Mouse (Mus musculus) 3T3-L1 (cell line): ENCODE measurements at regions not wholly inside any gene's neighbourhood (a gene's known extent, or its start where the extent isn't known, plus 50 kb on each side); places are given as distances from the start of the nearest gene placed in this dataset.

Experiments
- DNase-seq: peaks from one replicate; pipeline ENCODE4 v3.0.0-alpha.2; 2015; ENCODE audit warnings: low read depth, low spot score

GRCm38 (mm10) chr10:36229422-36229821, 277.2 kb upstream of the Hs3st5 start:
- no peak for DNase-seq

DNA sequence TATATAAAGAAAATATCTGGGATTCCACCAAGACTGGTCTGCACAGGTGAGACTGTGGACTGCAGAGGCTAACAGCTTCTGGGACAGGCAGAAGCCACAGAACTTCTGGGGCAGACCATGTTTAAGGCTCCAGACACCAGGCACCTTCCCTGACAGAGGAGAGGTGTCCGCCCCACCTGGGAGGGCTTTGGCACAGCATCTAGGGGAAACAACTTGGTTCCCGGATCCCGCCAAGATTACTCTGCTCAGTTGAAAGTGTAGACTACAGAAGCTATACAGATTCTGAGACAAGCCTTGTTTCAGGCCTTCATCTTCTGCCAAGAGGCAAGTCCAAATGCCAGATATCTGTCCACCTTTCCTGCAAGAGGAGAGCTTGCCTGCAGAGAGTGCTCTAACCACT, 267.1 kb upstream of the Hs3st5 start:
- no peak for DNase-seq

DNA sequence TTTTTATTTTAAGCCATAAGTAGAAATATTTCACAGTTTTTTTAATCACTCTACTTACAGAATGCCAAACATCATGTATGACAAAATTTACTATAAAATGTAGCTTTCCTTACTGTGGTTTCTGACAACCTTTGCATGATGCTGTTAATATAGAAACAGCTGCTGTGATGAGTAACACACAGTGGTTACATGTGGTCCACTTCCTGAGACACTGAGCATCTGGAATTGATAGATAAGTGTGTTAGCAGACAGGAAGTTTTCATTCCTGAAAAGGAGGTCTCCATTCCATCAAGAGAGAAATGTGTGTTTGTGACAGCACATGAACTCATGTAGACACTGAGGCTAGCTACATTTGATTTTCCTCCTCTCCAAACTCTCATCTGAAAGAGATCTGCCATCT, 258.2 kb upstream of the Hs3st5 start:
- peak; percentile 1 for DNase-seq
